Mouse (Mus musculus) hematopoietic stem cell, adult 5-6 weeks (primary cell): ENCODE data around the gene Gm21915. TPM values are rescaled to one million over a fixed set of nuclear protein-coding genes. Genes with fewer than 3 reads are reported as not detected.

Experiments
- ATAC-seq, 2 experiments: fragments of 125-278 bp in 1 of 2; replicated peaks in 1 of 2; 2 replicates each; pipeline ENCODE4 v1.8.0; 2016 to 2017; ENCODE audit warnings: inconsistent platforms in 2 of 2, mild to moderate bottlenecking in 2 of 2, moderate number of reproducible peaks in 2 of 2, low read depth in 1 of 2, moderate TSS enrichment in 1 of 2; ENCODE audit not compliant: low FRiP score in 2 of 2, poor library complexity in 2 of 2, severe bottlenecking in 2 of 2, insufficient read depth in 1 of 2, low TSS enrichment in 1 of 2
- total RNA-seq: library from RNA; stranded (forward); fragments of 172-1452, 232-1000 nt; gene quantifications from 2 replicates; pipeline ENCODE4 v1.2.3, GENCODE M21; 2017

Gm21915 gene
- total RNA-seq, 1 experiment from 2014 or later = not detected

DNA sequence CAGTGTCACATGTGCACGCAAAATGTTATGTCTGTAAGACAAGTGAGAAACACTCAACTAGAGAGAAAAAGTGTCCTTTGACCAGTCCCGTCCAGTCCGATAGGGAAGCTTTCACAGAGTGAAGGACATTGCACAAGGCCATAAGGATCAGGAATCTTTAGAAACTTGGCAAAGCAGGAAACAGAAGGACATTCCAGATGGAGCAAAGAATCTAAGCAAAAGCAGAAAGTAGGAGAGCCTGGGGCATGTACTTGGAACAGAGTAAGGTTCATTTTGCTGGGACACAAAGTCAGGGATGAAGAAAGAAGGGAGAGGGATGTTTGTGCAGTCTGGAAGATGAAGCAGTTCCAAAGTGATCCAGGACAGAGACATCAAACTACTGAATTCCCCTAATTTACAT lies 21.0 kb upstream of the Gm21915 start:
- no peak for ATAC-seq

DNA sequence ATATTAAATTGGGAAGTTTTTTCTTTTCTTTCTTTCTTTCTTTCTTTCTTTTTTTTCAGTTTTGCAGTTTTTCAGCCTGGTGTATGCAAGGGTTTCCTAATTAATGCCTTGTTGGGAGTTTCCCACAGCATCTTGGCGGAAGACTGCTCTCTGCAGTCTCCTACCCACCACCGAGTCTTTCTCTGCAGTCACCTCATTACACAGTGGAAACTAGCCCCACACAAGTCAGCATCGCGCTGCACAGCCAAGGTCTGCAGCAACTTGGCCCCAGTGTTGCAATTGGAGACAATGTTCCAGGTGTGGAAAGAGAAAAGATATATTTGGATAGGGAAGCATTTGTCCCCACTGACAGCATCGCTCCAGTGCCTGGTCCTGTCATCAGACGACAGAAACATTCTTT lies 20.4 kb upstream of the Gm21915 start:
- no peak for ATAC-seq

DNA sequence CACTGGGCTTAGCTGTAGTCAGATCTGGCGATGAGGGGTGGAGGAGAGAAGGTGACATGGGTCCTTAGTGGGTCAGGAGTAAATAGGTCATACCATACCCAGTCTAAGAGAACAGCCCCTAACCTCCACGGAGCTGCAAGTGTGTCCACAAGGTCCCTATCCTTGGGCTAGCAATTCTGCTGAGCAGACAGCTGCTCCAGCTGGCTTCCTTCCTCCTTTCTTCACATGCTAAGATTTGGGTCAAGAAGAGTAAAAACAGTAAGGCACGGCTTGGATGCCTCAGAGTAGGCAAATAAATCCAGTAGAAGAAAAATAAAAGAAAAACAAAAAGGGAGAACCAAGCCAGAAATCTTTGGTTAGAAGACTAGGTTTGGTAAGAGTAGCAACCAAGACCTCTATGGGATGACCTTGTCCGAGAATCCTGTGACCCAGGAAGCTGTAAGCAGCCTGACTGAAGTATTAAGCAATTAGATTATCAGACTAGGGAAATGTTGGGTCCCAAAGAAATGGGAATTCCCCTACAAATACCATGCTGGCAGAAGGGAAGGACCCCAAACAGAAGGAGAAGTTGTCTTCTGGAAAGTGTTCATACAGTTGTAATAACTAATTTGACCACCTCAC lies 19.1 kb upstream of the Gm21915 start:
- no peak for ATAC-seq

DNA sequence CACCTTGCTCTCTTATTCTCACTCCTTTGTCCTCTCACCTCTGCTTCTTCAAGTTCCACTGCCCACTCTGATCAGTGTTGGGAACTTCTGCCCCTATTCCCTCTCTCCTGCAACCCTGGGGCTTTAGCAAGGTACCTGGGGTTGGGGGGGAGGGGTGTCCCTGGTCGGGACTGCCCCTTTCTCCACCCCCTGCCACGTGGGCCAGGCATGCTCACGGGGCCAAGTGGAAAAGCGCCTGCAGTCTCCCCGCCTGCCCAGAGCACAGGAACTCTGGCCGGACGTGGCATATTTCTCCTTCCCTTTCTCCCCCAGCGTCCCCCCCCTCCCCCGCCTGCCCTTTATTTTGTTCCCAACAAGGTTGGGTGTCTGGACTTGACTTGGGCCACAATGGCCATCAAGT lies 17.7 kb upstream of the Gm21915 start:
- peak; percentile 42 to 49; a peak in 1 of 4 replicates for ATAC-seq

DNA sequence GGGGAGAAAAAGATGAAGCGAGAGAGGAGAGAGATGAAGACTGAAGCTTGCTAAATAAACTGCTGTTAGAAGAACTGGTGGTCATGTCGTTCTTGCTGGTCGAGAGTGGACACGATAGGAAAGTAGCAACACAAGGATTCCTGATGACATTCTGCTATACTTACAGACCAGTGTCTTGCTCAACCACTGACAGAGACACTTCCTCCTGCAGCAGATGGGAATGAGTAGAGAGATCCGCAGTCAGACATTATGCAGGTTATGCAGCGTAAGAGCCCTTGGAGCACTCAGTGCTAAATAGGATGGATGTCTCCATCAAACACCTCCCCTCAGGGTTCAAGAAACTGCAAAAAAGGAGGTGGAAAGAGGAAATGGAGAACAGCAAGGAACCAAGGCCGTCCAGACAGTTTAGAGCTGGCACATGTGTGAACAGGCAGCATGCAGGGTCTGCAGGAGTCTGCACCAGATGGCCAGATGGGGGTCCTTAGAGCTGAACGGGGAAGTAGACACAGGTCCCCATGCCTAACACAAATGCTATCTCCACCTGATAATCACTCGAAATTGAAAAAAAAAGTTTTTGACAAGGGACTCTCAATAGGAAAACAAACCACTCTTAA lies 4.1 kb upstream of the Gm21915 start:
- ATAC-seq = no peak

DNA sequence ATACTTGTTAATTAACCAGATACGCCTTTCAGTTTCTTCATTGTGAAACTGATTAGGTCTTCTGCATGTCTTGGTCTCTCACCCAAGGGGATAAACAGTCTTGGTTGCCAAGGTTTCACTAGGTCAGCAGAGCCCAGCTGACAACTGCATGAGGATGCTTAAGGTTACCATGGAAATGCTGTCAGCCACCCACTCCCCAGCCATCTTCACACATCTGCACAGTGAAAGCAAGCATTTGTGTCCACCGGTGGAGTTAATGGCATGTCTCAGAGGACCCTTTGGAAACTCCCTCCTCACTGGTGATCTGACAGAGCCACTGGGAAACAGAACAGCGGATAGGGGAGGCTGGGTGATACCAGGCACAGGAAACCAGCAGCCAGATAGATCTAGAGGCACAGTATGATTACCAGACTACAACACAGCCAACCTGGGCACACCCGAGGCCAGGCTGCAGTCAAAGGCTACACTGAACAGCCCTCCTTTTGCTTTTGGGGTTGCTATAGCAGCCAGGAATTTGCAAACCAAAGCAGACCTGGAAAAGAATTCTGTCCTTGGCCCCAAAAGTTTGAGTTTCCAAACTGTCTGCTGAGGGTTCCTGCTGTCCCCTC lies 1.0 kb downstream of the Gm21915 start:
- ATAC-seq = no peak

DNA sequence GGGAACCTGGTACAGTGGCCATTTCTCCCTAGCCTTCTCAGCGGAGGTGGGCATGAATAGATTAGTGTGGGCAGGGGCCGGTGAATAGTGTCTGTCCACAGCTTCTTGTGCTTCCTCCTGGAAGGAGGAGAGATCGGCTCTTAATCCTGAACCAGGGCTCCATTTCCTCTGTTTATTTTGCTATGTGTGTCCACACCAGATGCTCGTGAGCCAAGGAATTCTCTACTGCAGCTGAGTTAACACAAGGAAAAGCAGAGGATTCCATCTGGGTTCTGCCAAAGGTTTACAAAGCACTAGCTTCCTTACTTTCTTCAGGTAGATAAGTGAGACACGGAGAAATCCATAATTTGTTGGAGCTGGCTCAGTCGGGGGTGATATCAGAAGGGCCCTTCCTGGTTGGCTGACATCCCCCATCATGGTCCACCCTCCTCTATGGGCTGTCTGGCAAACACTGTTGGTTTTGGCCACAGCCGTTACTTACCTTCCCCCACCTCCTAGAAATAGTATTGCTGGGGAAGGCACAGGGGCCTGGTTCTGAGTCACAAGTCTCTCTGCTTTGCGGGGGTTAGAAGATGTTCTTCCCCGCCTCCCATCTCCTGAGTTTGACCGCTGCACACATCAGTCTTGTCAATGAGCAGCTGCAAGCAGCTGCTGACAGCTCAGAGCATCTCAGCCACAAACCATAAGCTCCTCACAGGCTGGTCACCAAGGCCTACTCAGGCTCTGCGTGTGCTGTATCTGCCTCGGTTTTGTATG lies 5.0 kb downstream of the Gm21915 start:
- ATAC-seq = no peak

DNA sequence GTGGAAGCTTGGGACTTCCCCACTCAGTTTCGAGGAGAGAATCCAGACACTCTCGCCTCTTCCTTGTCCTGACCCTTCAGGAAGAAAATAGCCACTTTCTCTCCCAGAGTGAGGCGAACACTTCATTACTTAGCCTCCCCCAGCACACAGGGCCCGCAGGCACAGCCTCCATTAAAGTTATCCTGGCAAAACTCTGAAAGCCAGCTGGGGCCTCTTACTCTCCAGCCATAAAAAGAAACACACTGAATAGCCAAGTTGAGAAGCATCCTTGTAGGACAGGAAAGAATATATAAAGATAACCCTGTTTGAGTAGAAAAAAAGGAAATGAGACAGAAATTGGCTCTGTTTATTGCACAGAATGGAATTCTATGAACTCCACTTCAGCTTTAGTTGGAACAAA lies 8.2 kb downstream of the Gm21915 start:
- ATAC-seq = no peak

DNA sequence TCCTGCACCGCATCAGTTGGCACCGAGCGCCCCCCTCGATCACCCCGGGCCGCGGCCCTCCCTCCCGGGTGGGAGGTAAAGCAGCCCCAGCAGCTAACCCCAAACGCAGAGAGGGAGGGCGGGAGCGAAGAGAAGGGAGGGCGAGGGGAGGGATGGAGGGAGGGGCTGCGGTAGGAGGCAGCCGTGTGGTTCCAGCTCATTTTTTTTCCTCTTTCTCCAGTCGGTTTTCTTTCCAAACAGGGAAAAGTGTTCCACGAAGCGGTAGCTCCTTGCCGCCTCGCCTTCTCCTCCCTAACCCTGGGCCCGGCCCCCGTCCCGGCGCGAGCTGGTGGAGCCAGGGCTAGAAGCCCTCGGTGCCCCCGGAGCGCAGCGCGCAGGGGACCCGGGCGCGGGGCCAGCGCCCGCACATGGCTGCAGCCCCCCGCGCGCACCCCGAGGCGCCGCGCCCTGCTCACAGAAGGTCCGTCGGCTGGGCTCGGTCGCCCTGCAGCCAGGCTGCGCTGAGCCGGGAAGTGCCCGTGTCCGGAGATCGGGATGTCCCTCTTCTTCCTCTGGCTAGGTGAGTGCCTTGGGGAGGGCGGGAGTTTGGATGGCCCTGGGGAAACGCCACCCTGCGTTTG lies 15.5 kb downstream of the Gm21915 start, which contains the start of gene Clmp:
Clmp (plus strand) TSS at position 162 of the 620 bp plus-strand sequence.
- ATAC-seq = peak; percentile 30 to 34; a peak in 2 of 4 replicates

DNA sequence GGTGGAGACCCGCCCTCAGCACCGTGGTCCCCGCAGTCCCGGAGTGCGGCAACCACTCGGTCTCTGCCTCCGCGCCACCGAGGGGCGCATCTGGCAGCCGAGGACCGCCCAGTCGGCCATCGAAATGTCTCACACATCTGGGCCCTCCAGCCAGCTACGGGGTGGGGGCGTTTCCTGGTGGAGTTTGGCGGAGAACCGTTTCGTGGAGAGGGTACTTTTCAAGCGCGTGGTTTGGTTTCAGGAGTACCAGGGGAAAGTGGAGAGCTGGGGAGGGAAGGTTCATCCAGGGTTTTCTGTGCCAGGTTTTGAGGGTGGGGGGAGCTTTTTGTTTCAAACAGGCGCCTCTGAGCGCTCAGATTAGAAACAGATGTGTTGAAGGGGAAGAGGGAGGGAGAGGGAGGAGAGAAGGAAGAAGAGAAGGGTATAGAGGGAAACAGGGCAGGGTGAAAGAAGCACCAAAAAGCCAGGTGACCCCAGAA lies 16.0 kb downstream of the Gm21915 start:
- ATAC-seq = peak in 1 of 2 experiments; percentile 46; a peak in 2 of 4 replicates

DNA sequence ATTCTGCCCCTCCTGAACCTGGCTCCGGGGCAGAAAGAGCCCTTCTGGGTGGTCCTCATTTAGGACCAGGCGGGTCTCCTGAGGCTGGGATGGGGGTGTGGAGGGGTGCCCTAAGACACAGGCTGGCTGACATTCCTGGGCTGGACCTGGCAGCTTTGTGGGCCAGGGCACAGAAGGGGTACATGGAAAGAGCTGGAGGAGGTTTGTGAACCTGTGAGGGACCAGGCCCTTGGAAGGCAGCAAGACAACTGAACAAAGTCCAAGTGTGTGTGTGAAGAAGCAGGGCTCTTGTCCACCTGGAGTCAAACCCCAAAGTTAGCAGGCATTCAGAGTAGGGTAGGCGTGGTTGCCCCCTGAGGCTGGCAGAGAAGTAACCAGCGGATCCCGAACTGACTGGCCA lies 16.6 kb downstream of the Gm21915 start:
- ATAC-seq = no peak

DNA sequence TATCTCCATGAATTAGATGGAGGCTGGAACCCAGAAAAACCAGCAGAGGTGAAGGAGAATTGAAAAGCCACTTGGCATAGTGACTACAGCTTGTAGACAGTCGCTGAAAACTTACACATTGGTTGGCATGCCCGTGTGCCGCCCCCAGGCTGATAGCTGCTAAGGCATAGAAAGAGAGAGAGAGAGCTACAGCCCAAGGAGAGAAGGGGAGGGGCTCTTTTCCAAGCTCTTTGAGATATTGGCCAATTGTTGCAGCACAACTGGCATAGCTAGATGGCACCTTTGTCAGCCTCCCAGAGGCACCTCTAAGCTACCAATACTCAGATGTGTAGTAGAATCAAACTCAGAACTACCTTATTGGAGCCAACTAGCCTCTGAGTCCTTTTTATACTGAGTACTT lies 17.1 kb downstream of the Gm21915 start:
- ATAC-seq = no peak

DNA sequence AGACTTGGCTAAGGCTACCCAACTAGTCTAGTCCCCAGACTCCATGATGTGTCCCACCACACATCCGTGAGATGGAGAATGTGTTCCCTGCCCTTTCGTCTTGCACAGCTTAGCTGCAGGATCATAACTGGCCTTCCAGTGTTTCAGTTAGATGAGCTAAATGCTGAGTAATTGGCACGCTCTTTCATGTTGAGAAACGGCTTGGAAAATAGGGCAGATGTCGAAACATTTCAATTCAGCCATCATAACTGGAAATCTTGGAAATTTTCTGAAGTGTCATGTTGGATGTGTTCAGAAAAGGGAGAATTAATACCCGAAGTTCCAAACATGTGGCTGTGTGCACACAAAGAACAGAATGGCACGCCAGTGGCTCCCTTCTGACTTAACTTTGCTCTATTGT lies 20.1 kb downstream of the Gm21915 start:
- ATAC-seq = no peak

DNA sequence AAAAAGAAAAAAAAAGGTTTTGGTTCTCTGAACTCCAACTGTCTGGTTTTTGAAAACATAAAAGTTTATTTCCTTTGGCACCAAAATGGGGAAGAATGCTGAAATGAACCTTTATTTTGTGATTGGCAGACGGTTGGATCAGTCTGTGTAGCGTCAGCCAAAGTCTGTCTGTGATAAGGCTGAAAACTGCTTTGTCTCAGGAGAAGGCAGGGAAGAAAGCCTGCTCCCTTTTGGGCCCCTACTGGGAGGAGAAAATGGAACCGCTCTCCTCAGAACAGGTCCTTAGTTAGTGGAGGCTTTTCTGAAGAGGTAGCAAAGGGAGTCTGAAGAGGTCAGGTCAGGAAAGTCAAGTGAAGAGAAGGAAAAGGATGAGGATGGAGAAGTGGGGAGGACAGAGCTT lies 22.6 kb downstream of the Gm21915 start:
- no peak for ATAC-seq

DNA sequence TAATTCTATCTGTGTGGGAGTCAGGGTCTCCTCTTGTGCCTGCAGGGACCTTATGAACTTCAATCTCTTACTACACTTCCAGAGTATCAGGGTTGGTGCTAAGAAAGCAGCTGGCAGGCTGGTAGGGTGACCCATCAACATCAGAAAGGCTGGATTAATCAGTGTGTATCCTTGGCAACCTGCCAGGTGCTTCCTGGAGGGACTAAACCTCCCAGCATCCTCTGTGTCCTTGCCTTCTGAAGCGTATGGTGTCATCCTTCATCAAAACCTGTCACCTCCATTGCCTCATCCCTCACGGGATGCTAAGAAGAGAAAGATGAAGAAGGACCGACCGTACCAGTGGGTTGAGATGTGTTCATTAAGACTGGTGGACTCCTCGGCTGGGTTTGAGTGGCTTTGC lies 23.4 kb downstream of the Gm21915 start:
- ATAC-seq = no peak

DNA sequence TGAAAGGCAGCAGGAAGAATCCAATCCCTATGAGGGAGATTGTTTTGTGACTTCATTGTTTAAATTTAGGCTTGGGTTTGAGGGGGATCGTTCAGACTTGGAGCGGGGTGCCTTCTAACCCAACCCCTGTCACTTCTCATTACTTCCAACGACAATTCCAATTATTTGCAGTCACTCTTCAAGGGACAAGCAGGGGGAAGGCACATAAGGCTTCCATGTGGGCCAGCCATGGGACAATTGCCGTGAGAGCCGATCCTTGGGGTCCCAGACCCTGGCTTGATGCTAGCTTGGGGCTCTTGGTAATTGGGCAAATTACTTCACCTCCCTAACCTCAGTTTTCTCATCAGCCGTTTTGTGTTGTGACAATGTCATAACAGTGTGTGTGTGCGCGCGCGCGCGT lies 23.9 kb downstream of the Gm21915 start:
- no peak for ATAC-seq

DNA sequence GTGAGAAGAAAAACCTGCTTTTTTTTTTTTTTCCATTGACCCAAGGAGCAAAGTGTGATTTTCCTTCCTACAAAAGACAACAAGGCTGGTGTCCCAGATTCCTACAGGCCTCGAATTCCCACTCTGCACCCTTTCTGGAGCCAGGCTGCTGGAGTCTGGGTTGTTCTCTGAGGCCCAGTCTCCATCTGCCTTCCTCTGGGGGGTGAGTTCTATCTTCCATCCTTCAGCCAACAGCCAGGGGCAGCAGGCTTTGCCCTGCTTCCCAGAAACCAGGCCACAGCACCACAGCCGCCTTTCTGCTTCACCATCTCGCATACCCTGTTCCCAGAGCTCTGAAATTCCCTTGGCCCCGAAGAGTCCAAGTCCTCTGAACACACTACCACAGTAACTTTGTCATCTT lies 25.7 kb downstream of the Gm21915 start:
- ATAC-seq = no peak; a peak in 1 of 4 replicates

DNA sequence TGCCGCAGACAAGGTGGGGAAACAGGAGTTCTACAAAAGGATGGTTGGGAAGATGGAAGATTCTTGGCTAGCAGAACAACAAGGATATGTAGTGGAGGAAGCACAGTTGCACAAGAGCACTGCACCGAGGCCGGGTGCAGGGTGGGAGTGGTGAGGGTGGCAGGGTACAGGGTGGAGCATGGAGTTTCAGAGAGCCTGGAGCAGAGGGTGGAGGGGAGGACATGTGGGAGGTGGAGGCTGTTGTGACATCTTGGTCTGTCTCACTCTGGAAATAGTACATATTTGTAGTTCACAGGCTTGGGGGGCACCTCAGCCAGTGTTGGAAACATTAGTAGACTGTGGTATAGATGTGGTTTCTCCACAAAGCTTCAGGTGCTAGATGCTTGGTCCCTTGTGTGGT lies 28.8 kb downstream of the Gm21915 start:
- no peak for ATAC-seq
